Mouse (Mus musculus) MEL (cell line): ENCODE data around the gene Tbccd1. TPM values are rescaled to one million over a fixed set of nuclear protein-coding genes. Genes with fewer than 3 reads are reported as not detected.

ENCODE experiments used
- DNase-seq: peaks from one replicate; pipeline ENCODE4 v3.0.0; 2011; ENCODE audit warnings: low read depth, low spot score
- H3K27ac ChIP-seq: 2 replicates; pipeline ENCODE4 v1.5.1; 2012; ENCODE audit warnings: low read depth, mild to moderate bottlenecking, control low read depth, low read length, moderate library complexity; ENCODE audit not compliant: control insufficient read depth
- H3K27me3 ChIP-seq, 2 experiments: fragments of 150-350 bp in 1 of 2; sonication (generic) in 1 of 2; 2 replicates each; pipeline ENCODE4 v1.6.1; 2012; ENCODE audit warnings: low read length in 2 of 2, mild to moderate bottlenecking in 2 of 2, improper control_type of control experiment in 1 of 2, moderate library complexity in 1 of 2; ENCODE audit not compliant: insufficient read depth in 2 of 2, control insufficient read depth in 1 of 2
- H3K36me3 ChIP-seq, 2 experiments: 2 replicates each; pipeline ENCODE4 v1.6.1; 2012 to 2014; ENCODE audit warnings: low read length in 2 of 2, improper control_type of control experiment in 1 of 2, inconsistent platforms in 1 of 2, mild to moderate bottlenecking in 1 of 2; ENCODE audit not compliant: insufficient read depth in 2 of 2, control insufficient read depth in 1 of 2
- H3K4me1 ChIP-seq, 2 experiments: fragments of 150-350 bp in 1 of 2; sonication (generic) in 1 of 2; 2 replicates each; pipeline ENCODE4 v1.6.1; 2012; ENCODE audit warnings: low read length in 2 of 2, improper control_type of control experiment in 1 of 2, mild to moderate bottlenecking in 1 of 2; ENCODE audit not compliant: insufficient read depth in 2 of 2, control insufficient read depth in 1 of 2
- H3K4me3 ChIP-seq, 2 experiments: fragments of 150-350 bp in 1 of 2; sonication (generic) in 1 of 2; 2 replicates each; pipeline ENCODE4 v1.5.1; 2012; ENCODE audit warnings: low read depth in 2 of 2, low read length in 2 of 2, mild to moderate bottlenecking in 2 of 2, moderate library complexity in 2 of 2, control low read depth in 1 of 2, improper control_type of control experiment in 1 of 2; ENCODE audit not compliant: control insufficient read depth in 1 of 2, insufficient read depth in 1 of 2
- H3K79me2 ChIP-seq: 2 replicates; pipeline ENCODE4 v1.6.1; 2012; ENCODE audit warnings: mild to moderate bottlenecking, low read length, moderate library complexity; ENCODE audit not compliant: control insufficient read depth, poor library complexity, insufficient read depth
- H3K9ac ChIP-seq: 2 replicates; pipeline ENCODE4 v1.6.1; 2012; ENCODE audit warnings: low read depth, mild to moderate bottlenecking, control low read depth, low read length, moderate library complexity; ENCODE audit not compliant: control insufficient read depth, poor library complexity, severe bottlenecking
- H3K9me3 ChIP-seq: fragments of 150-350 bp; sonication (generic); replicated peaks from 2 replicates; pipeline ENCODE4 v1.6.1; 2012; ENCODE audit warnings: mild to moderate bottlenecking, low read length, improper control_type of control experiment, moderate library complexity; ENCODE audit not compliant: insufficient read depth
- CHD1 ChIP-seq: IDR thresholded peaks from 2 replicates; pipeline ENCODE4 v1.6.1; 2012; ENCODE audit warnings: low read depth, mild to moderate bottlenecking, inconsistent platforms, low read length, improper control_type of control experiment
- CHD2 ChIP-seq: IDR thresholded peaks from 2 replicates; pipeline ENCODE4 v1.6.1; 2011; ENCODE audit warnings: low read length, improper control_type of control experiment
- CTCF ChIP-seq, 3 experiments: IDR thresholded peaks in 2 of 3; conservative IDR thresholded peaks in 1 of 3; 2 replicates each; pipeline ENCODE4 v1.5.1; 2011 to 2012; ENCODE audit warnings: low read length in 3 of 3, low read depth in 2 of 3, mild to moderate bottlenecking in 2 of 3, improper control_type of control experiment in 1 of 3, inconsistent platforms in 1 of 3, mixed read lengths in 1 of 3, moderate library complexity in 1 of 3; ENCODE audit not compliant: control insufficient read depth in 1 of 3, insufficient read depth in 1 of 3, poor library complexity in 1 of 3, severe bottlenecking in 1 of 3
- E2F4 ChIP-seq: IDR thresholded peaks from 2 replicates; pipeline ENCODE4 v1.6.1; 2011; ENCODE audit warnings: low read depth, low read length, improper control_type of control experiment, borderline replicate concordance
- ELF1 ChIP-seq: IDR thresholded peaks from 2 replicates; pipeline ENCODE4 v1.6.1; 2014; ENCODE audit warnings: low read depth, mild to moderate bottlenecking, inconsistent platforms, low read length, improper control_type of control experiment, moderate library complexity
- EP300 ChIP-seq, 2 experiments: IDR thresholded peaks; 2 replicates each; pipeline ENCODE4 v1.6.1; 2011; ENCODE audit warnings: improper control_type of control experiment in 2 of 2, low read length in 2 of 2, low read depth in 1 of 2, mild to moderate bottlenecking in 1 of 2
- GABPA ChIP-seq: IDR thresholded peaks from 2 replicates; pipeline ENCODE4 v1.6.1; 2012; ENCODE audit warnings: low read depth, mild to moderate bottlenecking, inconsistent platforms, low read length, improper control_type of control experiment, moderate library complexity
- GATA1 ChIP-seq: IDR thresholded peaks from 2 replicates; pipeline ENCODE4 v1.6.1; 2011; ENCODE audit warnings: low read depth, low read length, improper control_type of control experiment
- HCFC1 ChIP-seq: IDR thresholded peaks from 2 replicates; pipeline ENCODE4 v1.6.1; 2012; ENCODE audit warnings: low read depth, mild to moderate bottlenecking, inconsistent platforms, low read length, improper control_type of control experiment, moderate library complexity
- JUND ChIP-seq: IDR thresholded peaks from 2 replicates; pipeline ENCODE4 v1.6.1; 2011; ENCODE audit warnings: low read depth, mild to moderate bottlenecking, improper control_type of control experiment, low read length
- KAT2A ChIP-seq: conservative IDR thresholded peaks from 2 replicates; pipeline ENCODE4 v1.6.1; 2012; ENCODE audit warnings: low read depth, low read length, improper control_type of control experiment, inconsistent platforms
- MAFK ChIP-seq: IDR thresholded peaks from 2 replicates; pipeline ENCODE4 v1.6.1; 2011; ENCODE audit warnings: low read depth, mild to moderate bottlenecking, low read length, improper control_type of control experiment, borderline replicate concordance
- MAX ChIP-seq: IDR thresholded peaks from 2 replicates; pipeline ENCODE4 v1.6.1; 2011; ENCODE audit warnings: low read length, improper control_type of control experiment
- MAZ ChIP-seq: IDR thresholded peaks from 2 replicates; pipeline ENCODE4 v1.6.1; 2012; ENCODE audit warnings: low read depth, mild to moderate bottlenecking, inconsistent platforms, low read length, improper control_type of control experiment
- MXI1 ChIP-seq: IDR thresholded peaks from 2 replicates; pipeline ENCODE4 v1.6.1; 2011; ENCODE audit warnings: mild to moderate bottlenecking, low read depth, low read length, improper control_type of control experiment
- MYC ChIP-seq: IDR thresholded peaks from 2 replicates; pipeline ENCODE4 v1.6.1; 2011; ENCODE audit warnings: low read depth, mild to moderate bottlenecking, low read length, improper control_type of control experiment, moderate library complexity
- NELFE ChIP-seq: IDR thresholded peaks from 2 replicates; pipeline ENCODE4 v1.6.1; 2011; ENCODE audit warnings: low read depth, low read length, improper control_type of control experiment
- POLR2A ChIP-seq, 2 experiments: IDR thresholded peaks; 2 replicates each; pipeline ENCODE4 v1.6.1; 2011 to 2012; ENCODE audit warnings: low read length in 2 of 2, mild to moderate bottlenecking in 2 of 2, control low read depth in 1 of 2, improper control_type of control experiment in 1 of 2, low read depth in 1 of 2, moderate library complexity in 1 of 2; ENCODE audit not compliant: control insufficient read depth in 1 of 2, insufficient read depth in 1 of 2, poor library complexity in 1 of 2
- POLR2AphosphoS2 ChIP-seq: IDR thresholded peaks from 2 replicates; pipeline ENCODE4 v1.6.1; 2011; ENCODE audit warnings: low read length, improper control_type of control experiment
- RCOR1 ChIP-seq: IDR thresholded peaks from 2 replicates; pipeline ENCODE4 v1.6.1; 2012; ENCODE audit warnings: low read depth, mild to moderate bottlenecking, inconsistent platforms, low read length, improper control_type of control experiment
- SIN3A ChIP-seq: IDR thresholded peaks from 2 replicates; pipeline ENCODE4 v1.6.1; 2012; ENCODE audit warnings: low read length, improper control_type of control experiment, inconsistent platforms
- SMC3 ChIP-seq: IDR thresholded peaks from 2 replicates; pipeline ENCODE4 v1.6.1; 2011; ENCODE audit warnings: low read depth, low read length, improper control_type of control experiment
- TAL1 ChIP-seq: IDR thresholded peaks from 2 replicates; pipeline ENCODE4 v1.6.1; 2012; ENCODE audit warnings: mild to moderate bottlenecking, inconsistent platforms, low read length, moderate library complexity, mixed read lengths
- TBP ChIP-seq: IDR thresholded peaks from 2 replicates; pipeline ENCODE4 v1.8.0; 2011; ENCODE audit warnings: low read depth, low read length, improper control_type of control experiment
- UBTF ChIP-seq: IDR thresholded peaks from 2 replicates; pipeline ENCODE4 v1.6.1; 2012; ENCODE audit warnings: low read depth, mild to moderate bottlenecking, inconsistent platforms, low read length, improper control_type of control experiment, moderate library complexity, borderline replicate concordance; ENCODE audit not compliant: insufficient read depth
- USF1 ChIP-seq: IDR thresholded peaks from 2 replicates; pipeline ENCODE4 v1.6.1; 2014; ENCODE audit warnings: low read depth, mild to moderate bottlenecking, inconsistent platforms, low read length, improper control_type of control experiment, moderate library complexity
- USF2 ChIP-seq, 2 experiments: IDR thresholded peaks; 2 replicates each; pipeline ENCODE4 v1.6.1; 2011 to 2012; ENCODE audit warnings: improper control_type of control experiment in 2 of 2, low read length in 2 of 2, borderline replicate concordance in 1 of 2, inconsistent platforms in 1 of 2, low read depth in 1 of 2, mild to moderate bottlenecking in 1 of 2; ENCODE audit not compliant: insufficient read depth in 1 of 2
- ZKSCAN1 ChIP-seq: IDR thresholded peaks from 2 replicates; pipeline ENCODE4 v1.6.1; 2012; ENCODE audit warnings: low read depth, mild to moderate bottlenecking, inconsistent platforms, low read length, improper control_type of control experiment, moderate library complexity
- ZMIZ1 ChIP-seq: IDR thresholded peaks from 2 replicates; pipeline ENCODE4 v1.6.1; 2012; ENCODE audit warnings: low read depth, mild to moderate bottlenecking, inconsistent platforms, low read length, improper control_type of control experiment, moderate library complexity
- ZNF384 ChIP-seq: IDR thresholded peaks from 2 replicates; pipeline ENCODE4 v1.6.1; 2012; ENCODE audit warnings: low read depth, mild to moderate bottlenecking, inconsistent platforms, low read length, improper control_type of control experiment
- polyA plus RNA-seq, 2 experiments: library from polyadenylated mRNA; stranded (reverse) in 1 of 2; unstranded in 1 of 2; fragments of >175 nt in 1 of 2; fragments of >200 nt in 1 of 2; gene quantifications; 2 replicates each; pipeline versions ENCODE4 v1.2.1 to v1.2.4; 2012; ENCODE audit warnings: low replicate concordance in 2 of 2, low read depth in 1 of 2; ENCODE audit not compliant: insufficient read length in 2 of 2, insufficient read depth in 1 of 2, missing spikeins in 1 of 2
- total RNA-seq: library from RNA; depleted of rRNA; stranded (reverse); fragments of 300-350 nt; gene quantifications from 2 replicates; pipeline ENCODE4 v1.2.3, GENCODE M21; 2012

Tbccd1 gene
- total and polyA plus RNA-seq, 3 experiments: 23.8 to 28.7 TPM; not detected in 1

GRCm38 (mm10) chr16:22872397-22872796 lies 14.9 kb upstream of the Tbccd1 start:
- H3K4me3 ChIP-seq: no peak overlapping the region
- no peak overlapping the region for H3K9ac ChIP-seq
- H3K27me3 ChIP-seq: no peaks in the 10 kb centered on the region
- no peaks in the 10 kb centered on the region for H3K9me3 ChIP-seq
- no peaks in the 10 kb centered on the region for H3K4me1 ChIP-seq
- H3K79me2 ChIP-seq: no peaks in the 10 kb centered on the region
- DNase-seq: no peak
- TF ChIP-seq GATA1 (no peak), CHD1 (no peak), POLR2A (IDR thresholded peaks at IDR 0.05; ENCODE audit: control insufficient read depth in 1 of 2, insufficient read depth in 1 of 2, low read depth in 1 of 2, low read length in 2 of 2, poor library complexity in 1 of 2) (no peak), ZNF384 (no peak), MXI1 (no peak), MAX (no peak), CHD2 (no peak), UBTF (no peak), MAZ (no peak), USF2 (IDR thresholded peaks at IDR 0.05; ENCODE audit: borderline replicate concordance in 1 of 2, insufficient read depth in 1 of 2, low read depth in 1 of 2, low read length in 2 of 2) (no peak), NELFE (no peak), E2F4 (no peak), SMC3 (no peak), HCFC1 (no peak)
- TF ChIP-seq, all 39 proteins: peak for 0
- H3K27ac ChIP-seq: no peak overlapping the region
- peaks cover 0 to 13% of the 10 kb centered on the region in 2 experiments; a peak in 3 of 4 replicates for H3K36me3 ChIP-seq

- peaks cover 7 to 32% of the 10 kb centered on the region in 2 experiments for H3K36me3 ChIP-seq
- DNase-seq: peak; percentile 82
- H3K9me3 ChIP-seq: no peaks in the 10 kb centered on the region
- peak overlapping the region; percentile 99 for H3K27ac ChIP-seq
- peaks cover 31% of the 10 kb centered on the region for H3K79me2 ChIP-seq
- H3K9ac ChIP-seq: peak overlapping the region; percentile 79
- peak overlapping the region; percentile 68 to 80 for H3K4me3 ChIP-seq
- H3K4me1 ChIP-seq: peaks cover 16 to 20% of the 10 kb centered on the region in 2 experiments
- H3K27me3 ChIP-seq: no peaks in the 10 kb centered on the region
- TF ChIP-seq GATA1 (peak; percentile 90), ZKSCAN1 (no peak), CTCF (IDR thresholded peaks at IDR 0.05 in 2 of 3, conservative IDR thresholded peaks at IDR 0.05 in 1 of 3; ENCODE audit: control insufficient read depth in 1 of 3, insufficient read depth in 1 of 3, low read depth in 2 of 3, low read length in 3 of 3, poor library complexity in 1 of 3, severe bottlenecking in 1 of 3) (no peak), ZNF384 (no peak), KAT2A (no peak), POLR2AphosphoS2 (no peak), RCOR1 (no peak), SIN3A (no peak; the same call in 1 of the 2 replicates), E2F4 (no peak), POLR2A (IDR thresholded peaks at IDR 0.05; ENCODE audit: control insufficient read depth in 1 of 2, insufficient read depth in 1 of 2, low read depth in 1 of 2, low read length in 2 of 2, poor library complexity in 1 of 2) (no peak; a peak in 1 of 4 replicates), CHD1 (no peak), UBTF (no peak), MYC (no peak), USF1 (no peak), EP300 (IDR thresholded peaks at IDR 0.05; ENCODE audit: low read depth in 1 of 2, low read length in 2 of 2) (peak; percentile 72 to 84), USF2 (IDR thresholded peaks at IDR 0.05; ENCODE audit: borderline replicate concordance in 1 of 2, insufficient read depth in 1 of 2, low read depth in 1 of 2, low read length in 2 of 2) (no peak), NELFE (no peak), JUND (peak; percentile 57; the same call in 1 of the 2 replicates), HCFC1 (no peak), ELF1 (no peak), GABPA (no peak), MAFK (no peak), TBP (no peak), TAL1 (peak; percentile 40; the same call in 1 of the 2 replicates), ZMIZ1 (no peak)
These were observed 696 bp downstream of the Tbccd1 start for GRCm38 (mm10) chr16:22856773-22857172.
